Mouse (Mus musculus): Measurements from ENCODE around the gene Peli3. TPM values are rescaled to one million over a fixed set of nuclear protein-coding genes. Genes with fewer than 3 reads are reported as not detected.
"Not testable (repeated sequence)": the region's sequence is repeated elsewhere in the genome, so short reads cannot be mapped to it uniquely, and the experiment has no call there.

Gene Peli3
- not detected in 2 replicates for total RNA-seq (2015; ENCODE audit: low replicate concordance)
- not detected in 2 replicates for total RNA-seq (2017; ENCODE audit: low replicate concordance)

DNA sequence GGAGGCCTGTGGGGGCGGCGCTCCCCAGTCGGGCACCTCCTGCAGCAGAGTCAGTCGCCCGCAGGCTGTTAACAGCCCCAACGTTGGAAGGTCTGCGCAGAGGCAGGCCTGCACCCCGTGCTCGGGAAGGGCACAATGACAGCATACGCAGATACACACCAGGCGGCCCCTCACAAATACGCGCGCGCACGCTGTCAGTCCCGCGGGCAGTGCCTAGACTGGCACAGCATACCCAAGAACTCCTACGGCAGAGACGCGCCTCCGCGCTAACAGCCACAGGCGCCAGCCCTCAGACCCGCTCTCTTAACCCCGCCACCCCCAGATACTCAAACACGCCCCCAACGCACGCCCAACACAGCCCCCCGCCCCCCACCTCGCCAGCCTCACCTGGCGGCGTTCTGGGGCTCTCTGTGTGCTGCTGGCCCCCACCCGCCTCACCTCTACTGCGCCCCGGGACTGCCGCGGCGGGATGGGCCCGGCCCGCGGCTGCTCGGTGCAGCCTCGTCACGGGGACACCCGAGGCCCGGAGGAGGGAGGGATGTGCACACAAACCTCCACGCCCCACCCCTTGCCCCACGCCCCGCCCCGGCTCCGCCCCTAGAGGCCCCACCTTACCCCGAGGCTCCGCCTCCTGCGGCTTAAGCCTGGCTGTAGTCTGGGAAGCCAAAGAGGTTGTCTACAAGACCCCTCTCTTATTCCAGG is at the start of gene Peli3:
Gene Peli3 (minus strand): TSS at position 577 of the 702 bp plus-strand sequence.
- ATAC-seq (replicated peaks; ENCODE audit: low FRiP score, poor library complexity, severe bottlenecking) = peak; percentile 53

DNA sequence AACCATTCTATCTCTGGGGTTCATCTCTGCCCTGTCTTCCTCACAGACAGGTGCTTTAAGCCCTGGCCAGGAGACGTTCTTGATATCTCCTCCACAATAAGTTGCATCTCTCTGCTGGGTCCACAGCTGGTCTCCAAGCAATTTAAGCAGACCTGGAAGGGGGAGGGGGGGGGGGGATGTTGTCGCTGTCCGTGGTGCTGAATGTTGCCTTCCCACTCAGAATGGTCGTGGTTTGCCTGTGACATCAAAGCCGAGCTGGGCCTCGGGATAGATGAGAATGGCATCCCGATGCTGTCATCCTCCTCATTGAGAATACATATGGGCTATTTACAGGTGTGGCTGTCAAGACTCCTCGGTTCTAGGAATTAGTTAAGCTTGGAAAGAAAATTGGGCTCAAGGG is 49.4 kb upstream of the Peli3 start:
- ATAC-seq (replicated peaks; ENCODE audit: low FRiP score, poor library complexity, severe bottlenecking) = no peak

DNA sequence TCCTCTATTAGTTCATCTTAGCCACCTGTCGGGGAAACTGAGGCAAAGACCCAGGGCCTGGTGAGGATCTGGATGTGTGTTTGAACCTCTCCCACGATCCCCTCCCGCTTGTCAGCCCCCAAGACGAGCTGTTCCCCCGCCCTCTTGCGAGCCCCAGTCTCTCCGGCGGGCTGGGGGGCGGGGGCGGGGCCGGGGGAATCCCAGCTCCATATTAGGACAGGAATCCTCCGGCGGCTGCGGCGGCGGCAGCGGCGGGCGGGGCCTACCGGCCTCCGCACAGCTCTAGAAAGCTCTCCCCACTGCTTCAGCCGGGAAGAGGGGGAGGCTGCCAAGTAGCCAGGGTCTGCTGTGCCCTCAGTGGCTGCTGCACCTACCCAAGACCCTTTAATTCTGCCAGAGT is 47.8 kb upstream of the Peli3 start:
- ATAC-seq (replicated peaks; ENCODE audit: low FRiP score, poor library complexity, severe bottlenecking) = no peak

DNA sequence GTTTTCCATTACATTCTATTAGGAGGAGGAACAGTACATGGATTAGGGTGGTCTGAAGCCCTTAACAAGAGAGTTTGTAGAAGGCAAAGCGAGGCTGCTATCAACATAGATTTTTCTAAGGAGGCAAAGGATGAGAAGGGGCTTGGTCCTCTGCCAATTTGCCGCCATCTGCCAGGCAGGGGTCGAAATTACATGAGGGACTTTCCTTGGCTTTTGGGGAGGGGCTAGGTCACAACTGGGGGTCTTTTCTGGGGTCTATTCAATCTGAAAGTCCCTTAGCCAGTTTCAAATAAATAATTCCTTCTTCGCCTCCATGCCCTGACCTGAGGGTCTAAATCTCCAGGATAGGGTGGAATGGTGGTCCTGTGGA is 47.3 kb upstream of the Peli3 start, which contains the start of gene Npas4:
Gene Npas4 (minus strand): TSS at position 61 of the 370 bp plus-strand sequence.
- ATAC-seq (replicated peaks; ENCODE audit: low FRiP score, poor library complexity, severe bottlenecking) = no peak

DNA sequence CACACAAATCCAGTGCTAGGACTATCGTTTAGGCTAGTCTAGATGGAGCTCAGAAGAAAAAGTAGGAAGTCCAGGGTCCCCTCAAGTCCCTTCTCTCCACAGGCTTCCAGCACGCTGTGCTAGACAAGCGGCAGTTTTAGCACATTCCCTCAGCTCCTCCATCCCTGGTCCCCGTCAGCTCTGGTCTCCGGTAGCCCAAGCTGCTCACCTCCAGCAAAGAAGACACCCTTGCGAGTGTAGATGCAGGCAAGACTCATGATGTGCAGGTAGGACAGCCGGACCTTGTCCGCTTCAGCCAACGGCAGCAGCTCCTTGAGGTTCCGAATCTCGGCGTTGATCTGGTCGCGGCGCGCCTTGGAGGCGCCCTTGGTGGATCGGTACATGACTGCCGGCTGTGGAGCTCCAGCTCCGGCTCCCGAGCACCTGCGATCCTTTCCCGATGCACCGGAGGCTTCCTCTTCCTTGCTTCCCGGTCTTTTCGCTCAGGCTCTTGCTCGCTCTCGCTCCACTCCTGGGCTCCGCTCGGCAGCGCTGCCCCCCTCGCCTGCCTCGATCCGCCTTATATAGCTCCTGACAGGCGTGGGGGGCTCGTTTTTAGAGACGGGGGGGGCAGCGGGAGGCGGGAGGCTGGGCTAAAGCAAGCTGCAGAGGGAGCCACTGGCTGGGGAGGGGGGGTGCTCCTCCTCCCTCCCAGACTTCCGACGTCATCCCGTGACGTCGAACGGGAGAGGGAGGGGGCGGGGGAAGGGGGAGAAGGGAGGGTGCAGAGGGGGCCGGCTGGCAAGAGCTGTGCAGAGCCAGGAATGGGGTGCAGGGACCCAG is 46.7 kb upstream of the Peli3 start:
- ATAC-seq (replicated peaks; ENCODE audit: low FRiP score, poor library complexity, severe bottlenecking) = no peak

DNA sequence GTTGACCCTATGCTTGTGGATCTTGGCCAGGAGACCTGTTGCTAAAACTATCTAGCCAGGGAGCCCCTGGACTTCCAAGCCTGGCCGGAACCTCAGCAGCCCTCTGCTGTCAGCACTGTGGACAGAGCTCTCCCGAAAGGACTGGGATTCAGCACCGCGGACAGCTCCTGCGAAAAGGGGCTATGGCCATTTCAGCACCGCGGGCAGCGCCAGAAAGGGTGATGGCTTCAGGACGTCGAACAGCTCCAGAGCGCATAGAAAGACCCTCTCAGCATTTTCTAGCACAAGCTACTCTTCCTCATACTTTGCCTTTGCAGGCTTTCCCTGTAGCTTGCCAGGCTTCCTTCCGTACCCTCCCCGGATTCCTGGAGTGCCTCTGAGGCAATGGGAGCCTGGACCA is 46.1 kb upstream of the Peli3 start:
- ATAC-seq (replicated peaks; ENCODE audit: low FRiP score, poor library complexity, severe bottlenecking) = peak; percentile 47; the same call in 1 of the 2 replicates

DNA sequence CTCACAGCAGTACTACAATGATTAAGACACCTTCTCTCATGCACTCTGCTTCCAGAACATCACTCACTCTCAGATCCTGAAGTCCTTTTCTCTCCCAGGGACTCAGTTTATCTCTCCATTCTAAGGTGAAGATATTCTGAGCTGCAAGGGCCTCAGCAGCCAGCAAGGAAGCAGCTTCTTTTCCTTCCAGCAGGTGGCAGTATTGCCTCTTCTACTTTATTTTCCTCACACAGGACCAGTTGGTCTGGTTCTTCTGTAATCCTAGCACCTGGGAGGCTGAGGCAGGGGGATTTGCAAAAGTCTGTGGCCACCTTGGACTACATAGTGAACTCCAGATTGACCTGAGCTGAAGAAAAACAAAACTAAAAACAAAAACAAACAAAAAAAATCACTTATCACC is 38.8 kb upstream of the Peli3 start:
- peak; percentile 67; the same call in 1 of the 2 replicates for ATAC-seq (replicated peaks; ENCODE audit: low FRiP score, poor library complexity, severe bottlenecking)

DNA sequence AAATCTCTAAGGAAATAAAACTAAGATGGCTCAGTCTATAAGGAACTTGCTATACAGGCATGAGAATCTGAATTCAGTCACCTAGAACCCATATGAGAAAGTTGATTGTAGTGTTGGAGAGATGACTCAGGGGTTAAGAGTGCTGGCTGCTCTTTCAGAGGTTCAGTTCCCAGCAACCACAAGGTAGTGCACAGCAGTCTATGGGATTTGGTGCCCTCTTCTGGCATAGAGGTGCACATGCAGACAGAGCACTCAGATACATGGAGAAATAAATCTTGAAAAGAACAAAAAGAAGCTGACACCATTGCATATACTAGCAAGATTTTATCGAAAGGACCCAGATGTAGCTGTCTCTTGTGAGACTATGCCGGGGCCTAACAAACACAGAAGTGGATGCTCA is 25.3 kb upstream of the Peli3 start:
- ATAC-seq (replicated peaks; ENCODE audit: low FRiP score, poor library complexity, severe bottlenecking) = peak; percentile 82; the same call in 1 of the 2 replicates

DNA sequence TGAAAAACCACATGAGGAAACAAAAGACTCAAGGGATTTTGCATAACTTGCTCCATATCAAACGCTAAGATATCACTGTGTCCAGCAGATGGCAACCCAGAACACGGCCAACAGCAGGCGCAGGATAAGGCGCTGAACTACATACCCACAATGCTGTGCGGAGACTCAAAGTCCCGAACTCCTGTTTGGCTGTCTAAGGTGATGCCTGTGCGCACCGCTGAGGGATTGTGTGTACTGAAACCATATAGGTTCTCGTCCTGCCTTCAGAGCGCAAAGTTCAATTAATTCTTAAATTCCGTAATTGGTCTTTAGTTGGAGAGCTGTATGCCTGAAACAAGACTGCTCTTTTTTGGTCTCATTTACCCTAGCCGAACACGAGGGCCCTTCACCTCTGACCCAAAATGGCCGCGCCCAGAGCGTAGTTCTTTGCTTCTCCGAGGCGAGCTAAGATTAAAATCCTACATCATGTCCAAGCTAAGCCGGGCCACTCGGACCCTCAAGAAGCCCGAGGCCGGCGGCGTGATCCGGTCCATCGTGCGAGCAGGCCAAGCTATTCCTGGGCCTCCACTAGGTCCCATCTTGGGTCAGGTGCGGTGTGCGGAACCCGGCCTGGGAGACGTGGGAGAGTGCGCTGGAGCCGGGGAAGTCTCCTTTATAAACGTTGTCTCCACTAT is 19.1 kb upstream of the Peli3 start, which contains the start of gene Mrpl11:
Gene Mrpl11 (plus strand): TSS at position 220 of the 674 bp plus-strand sequence.
- ATAC-seq (replicated peaks; ENCODE audit: low FRiP score, poor library complexity, severe bottlenecking) = peak; percentile 97

DNA sequence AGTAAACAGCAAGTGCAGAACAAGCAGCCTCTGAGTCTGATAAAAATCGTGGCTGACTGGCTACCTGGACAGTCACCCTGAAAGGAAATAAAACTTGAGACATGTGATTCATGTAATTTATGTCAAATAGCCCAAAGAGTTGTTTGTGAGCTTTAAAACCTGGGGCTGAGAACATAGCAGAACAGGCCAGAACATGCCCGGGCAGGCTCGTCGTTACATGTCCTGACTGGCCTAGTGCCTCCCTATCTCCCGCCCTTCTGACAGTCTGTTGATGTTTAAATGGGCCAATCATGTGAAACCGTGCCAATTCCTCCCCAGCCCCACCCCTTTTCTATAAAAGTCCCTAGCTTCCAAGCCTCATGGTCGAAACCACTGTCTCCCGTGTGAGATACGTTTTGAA is 5.7 kb upstream of the Peli3 start:
- ATAC-seq (replicated peaks; ENCODE audit: low FRiP score, poor library complexity, severe bottlenecking) = not testable (repeated sequence)

DNA sequence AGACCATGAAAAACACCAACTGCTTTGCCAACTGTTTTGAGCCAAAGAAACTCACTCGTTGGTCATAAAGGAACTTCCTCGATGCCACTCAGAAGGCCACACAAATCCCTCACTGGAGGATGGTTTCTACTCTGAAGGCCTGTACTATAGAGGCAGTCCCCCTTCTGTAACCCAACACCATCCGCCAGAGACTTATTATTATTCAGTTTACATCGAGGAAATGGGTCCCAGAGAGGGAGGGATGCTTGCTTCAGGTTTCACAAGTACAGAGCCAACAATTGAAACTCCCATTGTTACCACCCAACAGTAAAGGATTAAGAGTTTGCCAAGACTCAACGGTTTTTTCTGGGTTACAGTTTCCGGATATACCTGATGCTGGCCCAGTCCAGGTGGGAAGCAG is 2.6 kb upstream of the Peli3 start:
- ATAC-seq (replicated peaks; ENCODE audit: low FRiP score, poor library complexity, severe bottlenecking) = no peak

DNA sequence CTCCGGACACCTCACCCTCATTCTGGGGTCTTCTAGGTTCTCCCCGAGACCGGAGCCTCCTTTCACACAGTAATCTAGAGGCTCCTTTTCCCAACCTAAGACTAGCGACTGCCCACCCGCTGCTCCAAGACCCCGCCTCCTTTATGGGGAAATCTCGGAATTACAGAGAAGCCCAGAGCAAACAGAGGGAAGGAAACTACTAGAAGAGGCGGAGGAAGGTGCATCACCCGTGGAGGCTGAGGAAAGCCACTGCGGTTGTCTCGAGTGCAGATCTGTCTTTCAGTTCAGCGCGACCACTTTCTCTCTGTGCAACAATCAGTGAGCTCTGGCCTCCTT is 294 bp upstream of the Peli3 start:
- 0 out of 2 replicates have a peak, but pooled peaks have one; percentile 9 for ATAC-seq (replicated peaks; ENCODE audit: low FRiP score, poor library complexity, severe bottlenecking)

DNA sequence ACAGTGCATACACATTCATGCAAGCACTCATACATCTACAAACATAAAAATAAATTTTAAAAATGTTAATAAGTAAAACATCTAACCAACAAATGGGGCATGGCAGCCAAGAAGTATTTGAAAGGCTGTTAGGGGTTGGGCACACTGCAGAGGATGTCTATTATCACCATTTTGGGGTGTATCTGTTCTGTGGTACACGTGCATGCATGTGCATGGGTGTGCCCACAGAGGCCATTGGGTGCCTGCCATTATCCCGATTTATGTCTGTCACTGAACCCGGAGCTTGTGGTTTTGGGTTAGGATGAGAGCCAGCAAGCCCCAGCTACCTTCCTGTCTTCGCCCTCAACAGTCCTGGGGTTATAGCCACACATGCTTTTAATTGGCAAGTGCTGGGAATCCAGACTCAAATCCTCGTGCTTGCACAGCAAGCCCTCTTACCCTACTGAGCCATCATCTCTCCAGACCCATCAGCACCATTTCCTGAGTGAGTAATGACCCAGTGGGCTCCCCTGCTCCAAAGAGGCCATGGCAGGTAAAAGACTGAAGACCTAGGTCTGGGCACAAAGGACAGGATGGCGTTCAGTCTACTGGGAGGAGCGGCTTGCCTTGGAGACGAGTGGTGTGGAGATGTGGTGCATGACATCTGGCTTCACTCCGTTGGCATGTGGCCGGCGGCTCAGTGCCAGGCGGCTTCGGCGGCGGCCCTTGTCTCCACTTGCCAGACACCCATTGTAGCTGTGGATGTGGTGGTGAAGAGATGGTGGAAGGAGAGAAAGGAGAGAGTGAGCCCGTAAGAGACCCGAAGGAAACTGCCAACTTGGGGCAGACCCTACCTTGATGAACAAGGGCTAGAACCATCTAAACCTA is 5.2 kb downstream of the Peli3 start:
- ATAC-seq (replicated peaks; ENCODE audit: low FRiP score, poor library complexity, severe bottlenecking) = no peak

DNA sequence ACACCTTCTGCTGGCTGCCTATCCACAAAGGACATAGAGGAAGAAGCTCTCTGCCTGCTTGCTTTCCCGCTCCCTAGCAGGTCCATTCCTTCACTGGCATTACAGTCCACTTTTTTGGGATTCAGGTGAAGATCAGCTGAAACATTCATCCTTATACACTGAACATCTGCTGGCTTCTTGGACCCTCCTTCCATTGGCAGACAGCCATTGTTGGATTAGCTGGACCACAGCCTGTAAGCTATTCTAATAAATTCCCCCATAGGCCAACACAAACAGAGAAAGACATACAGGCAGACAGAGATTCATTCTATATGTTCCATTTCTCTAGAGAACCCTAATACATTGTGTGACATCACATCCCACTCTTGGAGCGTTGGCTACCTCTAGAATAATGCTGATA is 6.0 kb downstream of the Peli3 start:
- ATAC-seq (replicated peaks; ENCODE audit: low FRiP score, poor library complexity, severe bottlenecking) = no peak

DNA sequence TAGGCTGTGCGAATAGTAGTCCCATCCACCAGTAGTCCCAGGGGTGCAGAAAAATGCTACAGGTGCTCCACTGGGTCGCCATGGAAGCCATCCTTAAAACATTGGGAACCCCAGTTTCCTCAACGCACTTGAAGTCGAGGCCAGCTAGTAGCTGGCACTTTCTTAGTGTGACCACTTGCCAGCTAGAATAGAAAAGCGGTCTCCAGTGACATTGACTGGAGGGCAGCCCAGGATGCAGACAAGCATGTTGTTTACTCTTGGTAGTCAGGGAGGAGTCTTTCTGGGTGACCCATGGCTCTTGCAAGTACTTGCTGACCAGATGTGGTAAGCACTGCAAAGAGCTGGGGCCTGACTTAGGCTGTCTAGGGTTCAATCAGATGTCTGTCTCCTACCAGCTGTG is 14.1 kb downstream of the Peli3 start:
- no peak for ATAC-seq (replicated peaks; ENCODE audit: low FRiP score, poor library complexity, severe bottlenecking)

DNA sequence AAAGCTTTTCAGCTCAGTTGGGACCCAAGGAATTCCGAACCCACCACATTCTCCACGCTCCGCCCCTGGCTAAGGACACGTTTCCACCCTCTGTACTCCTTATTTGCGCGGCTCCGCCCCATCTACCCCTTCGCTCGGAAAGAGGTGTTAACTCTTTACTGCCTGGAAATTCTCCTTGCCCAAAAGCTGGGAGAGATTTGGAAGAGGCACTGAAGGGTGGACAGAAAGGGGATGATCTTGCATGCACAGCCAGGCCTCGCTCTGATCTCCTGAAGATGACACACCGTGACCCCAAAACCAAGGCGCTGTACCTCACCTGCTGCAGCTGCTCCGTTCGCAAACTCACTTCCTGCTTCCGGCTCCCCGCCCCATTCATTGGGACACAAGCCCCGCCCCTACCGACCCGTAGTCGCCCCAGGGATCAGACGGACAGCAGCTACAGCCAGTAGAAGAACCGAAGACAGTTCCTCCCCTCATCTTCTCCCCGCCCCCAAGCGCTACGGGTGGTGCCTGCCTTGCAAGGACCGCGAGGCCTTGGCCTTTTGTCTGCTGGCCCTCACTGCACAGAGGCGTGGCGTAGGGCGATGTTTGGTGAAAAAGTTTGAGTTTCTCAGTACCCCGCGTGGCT is 14.9 kb downstream of the Peli3 start, which contains the start of gene Dpp3:
Gene Dpp3 (minus strand): TSS at position 384 of the 628 bp plus-strand sequence.
- peak; percentile 98 for ATAC-seq (replicated peaks; ENCODE audit: low FRiP score, poor library complexity, severe bottlenecking)

DNA sequence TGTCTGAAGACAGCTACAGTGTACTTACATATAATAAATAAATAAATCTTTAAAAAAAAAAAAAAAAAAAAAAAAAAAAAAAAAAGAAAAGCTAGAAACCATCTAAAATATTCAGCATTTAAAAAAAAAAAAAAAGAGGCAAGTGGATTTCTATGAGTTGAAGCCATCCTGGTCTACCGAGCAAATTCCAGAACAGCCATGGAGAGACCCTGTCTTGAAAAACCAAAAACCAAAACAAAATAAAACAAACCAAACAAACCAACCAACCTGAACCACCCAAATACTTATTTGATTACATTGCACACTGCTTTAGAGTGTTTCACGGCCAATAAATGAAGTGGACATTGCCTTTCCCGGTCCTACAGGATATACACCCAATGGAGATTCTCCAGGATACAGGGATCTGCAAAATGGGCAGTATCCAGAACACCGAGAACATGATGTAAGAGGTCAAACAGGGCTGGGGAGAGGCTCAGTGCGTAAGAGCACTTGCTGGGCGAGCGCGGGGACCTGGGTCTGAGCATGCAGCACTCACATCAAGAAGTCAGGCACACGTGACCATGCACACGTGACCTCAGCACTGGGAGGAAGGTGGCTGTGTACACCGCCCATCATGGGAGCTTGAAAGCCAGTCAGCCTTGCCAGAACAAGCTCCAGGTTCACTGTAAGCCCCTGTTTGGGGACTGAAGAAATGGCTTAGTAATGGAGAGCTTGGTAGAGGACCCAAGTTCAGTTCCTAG is 17.6 kb downstream of the Peli3 start:
- no peak for ATAC-seq (replicated peaks; ENCODE audit: low FRiP score, poor library complexity, severe bottlenecking)

DNA sequence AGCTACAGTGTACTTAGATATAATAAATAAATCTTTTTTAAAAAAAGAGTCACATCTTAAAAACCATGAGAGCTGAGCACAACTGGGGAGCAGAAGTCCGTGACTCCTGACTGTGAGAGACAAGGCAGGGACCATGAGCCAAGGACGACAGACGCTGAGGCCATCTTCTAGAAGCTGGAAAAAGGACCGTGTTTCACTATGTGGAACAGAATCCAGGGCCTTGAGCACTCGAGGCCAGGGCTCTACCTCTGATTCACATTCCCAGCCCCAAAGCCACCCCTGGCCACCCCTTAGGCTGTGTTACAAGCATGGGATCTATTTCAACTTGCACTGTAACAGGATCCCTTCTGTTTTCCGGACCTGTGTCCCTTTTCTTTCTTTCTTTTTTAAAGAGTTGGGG is 23.3 kb downstream of the Peli3 start:
- ATAC-seq (replicated peaks; ENCODE audit: low FRiP score, poor library complexity, severe bottlenecking) = no peak
